Mouse (Mus musculus): Measurements from ENCODE around the gene Gamt.

DNA sequence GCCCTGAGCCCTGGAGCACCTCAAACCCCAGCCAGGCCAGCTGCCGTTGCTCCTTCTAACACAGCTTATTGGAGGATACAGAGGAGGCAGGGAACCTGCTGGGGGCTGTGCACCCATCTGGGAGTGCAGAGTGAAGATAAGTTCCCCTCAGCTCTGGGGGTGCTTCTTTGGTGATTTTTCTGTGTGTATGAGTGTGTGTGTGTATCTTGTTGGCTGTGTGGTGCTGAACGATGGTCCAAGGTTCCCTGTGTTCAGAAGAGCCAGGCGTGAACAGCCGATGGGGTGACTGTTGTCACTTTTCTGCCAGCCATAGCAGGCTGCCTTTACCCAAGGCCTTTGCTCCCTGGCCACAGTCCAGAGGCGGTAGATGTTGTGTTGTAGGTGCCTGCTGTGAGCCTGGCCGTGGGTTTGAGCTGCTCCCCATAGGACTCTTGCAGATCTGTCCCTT lies 9.9 kb upstream of the Gamt start:
- TF ChIP-seq CTCF (IDR thresholded peaks at IDR 0.05; ENCODE audit: extremely low read depth, insufficient read depth, insufficient read length, insufficient replicate concordance): no peak
- TF ChIP-seq POLR2A (IDR thresholded peaks at IDR 0.05; ENCODE audit: low read depth, low read length): no peak

Measured in spleen, adult 2 months (tissue).